Mouse (Mus musculus) lung, embryonic 16.5 days (tissue): ENCODE results near the gene Oaf. TPM values are rescaled to one million over a fixed set of nuclear protein-coding genes. Genes with fewer than 3 reads are reported as not detected.

ENCODE experiments used
- ATAC-seq: fragments of 200-750 bp; cut with Nextera tagmentation; 2 replicates; pipeline ENCODE4 v1.8.0; 2017; ENCODE audit warnings: low read depth, mild to moderate bottlenecking, moderate library complexity
- H3K27ac ChIP-seq: fragments of 300-500 bp; sonication (generic); 2 replicates; pipeline ENCODE4 v1.5.1; 2014; ENCODE audit warnings: mild to moderate bottlenecking, control low read depth, low read length
- H3K27me3 ChIP-seq: fragments of 300-500 bp; sonication (generic); 2 replicates; pipeline ENCODE4 v1.6.1; 2014; ENCODE audit warnings: low read depth, low read length, mixed read lengths; ENCODE audit not compliant: control insufficient read depth, insufficient read depth
- H3K36me3 ChIP-seq: fragments of 300-500 bp; sonication (generic); 2 replicates; pipeline ENCODE4 v1.6.1; 2014; ENCODE audit warnings: low read length; ENCODE audit not compliant: control insufficient read depth, insufficient read depth
- H3K4me1 ChIP-seq: fragments of 300-500 bp; sonication (generic); replicated peaks from 2 replicates; pipeline ENCODE4 v1.6.1; 2014; ENCODE audit warnings: low read length, mixed read lengths; ENCODE audit not compliant: control insufficient read depth, insufficient read depth
- H3K4me2 ChIP-seq: fragments of 300-500 bp; sonication (generic); 2 replicates; pipeline ENCODE4 v1.6.1; 2014; ENCODE audit warnings: low read depth, low read length, control low read depth
- H3K4me3 ChIP-seq: fragments of 300-500 bp; sonication (generic); 2 replicates; pipeline ENCODE4 v1.5.1; 2014; ENCODE audit warnings: mild to moderate bottlenecking, low read length, control low read depth
- H3K9ac ChIP-seq: fragments of 300-500 bp; sonication (generic); 2 replicates; pipeline ENCODE4 v1.6.1; 2014; ENCODE audit warnings: low read length, control low read depth
- H3K9me3 ChIP-seq: fragments of 300-500 bp; sonication (generic); 2 replicates; pipeline ENCODE4 v1.6.1; 2016; ENCODE audit warnings: low read length; ENCODE audit not compliant: control insufficient read depth
- WGBS: fragments of 180-500 bp; shearing (Covaris S2); extraction: QIAGEN DNeasy Blood & Tissue Kit; methylation state at CpG from one replicate; pipeline ENCODE4 v1.1.7; 2014; 5-methylcytosine and 5-hydroxymethylcytosine counted together
- polyA plus RNA-seq: library from polyadenylated mRNA; unstranded; fragments of >200 nt; fragmentation: Nextera tagmentation; extraction: Ambion mirVana; gene quantifications from 2 replicates; pipeline ENCODE4 v1.2.1, GENCODE M21; 2015

Oaf gene
- polyA plus RNA-seq, 1 experiment from 2014 or later: 38.0 TPM

DNA sequence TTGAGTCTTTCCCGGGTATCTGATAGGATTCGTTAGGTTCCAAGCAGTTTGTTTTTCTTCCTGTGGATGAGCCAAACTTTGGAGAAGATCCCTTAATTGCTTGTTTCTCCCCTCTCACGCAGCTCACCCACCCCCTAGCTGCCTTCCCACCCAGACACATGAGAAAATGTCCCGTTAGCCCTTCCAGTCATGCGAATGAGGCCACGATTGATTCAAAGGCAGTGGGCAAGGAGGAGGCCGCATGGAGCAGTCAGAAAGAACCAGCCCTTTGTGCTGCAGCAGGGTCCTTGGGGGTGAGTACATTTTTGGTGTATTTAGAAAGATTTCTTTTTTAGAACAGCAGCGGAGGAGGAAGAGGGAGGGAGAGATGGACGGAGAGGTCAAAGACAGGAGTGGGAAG, 25.5 kb upstream of the Oaf start:
- 63% methylated on average over 9 of the region's 9 CpGs for WGBS
- no peak overlapping the region for H3K4me3 ChIP-seq
- no peak for ATAC-seq
- H3K27ac ChIP-seq: no peak overlapping the region
- no peak overlapping the region for H3K9ac ChIP-seq
- H3K27me3 ChIP-seq: peaks cover 1% of the 10 kb centered on the region; the same call in 1 of the 2 replicates
- no peak overlapping the region for H3K4me2 ChIP-seq
- no peaks in the 10 kb centered on the region for H3K9me3 ChIP-seq
- H3K4me1 ChIP-seq: peaks cover 31% of the 10 kb centered on the region
- no peaks in the 10 kb centered on the region for H3K36me3 ChIP-seq

DNA sequence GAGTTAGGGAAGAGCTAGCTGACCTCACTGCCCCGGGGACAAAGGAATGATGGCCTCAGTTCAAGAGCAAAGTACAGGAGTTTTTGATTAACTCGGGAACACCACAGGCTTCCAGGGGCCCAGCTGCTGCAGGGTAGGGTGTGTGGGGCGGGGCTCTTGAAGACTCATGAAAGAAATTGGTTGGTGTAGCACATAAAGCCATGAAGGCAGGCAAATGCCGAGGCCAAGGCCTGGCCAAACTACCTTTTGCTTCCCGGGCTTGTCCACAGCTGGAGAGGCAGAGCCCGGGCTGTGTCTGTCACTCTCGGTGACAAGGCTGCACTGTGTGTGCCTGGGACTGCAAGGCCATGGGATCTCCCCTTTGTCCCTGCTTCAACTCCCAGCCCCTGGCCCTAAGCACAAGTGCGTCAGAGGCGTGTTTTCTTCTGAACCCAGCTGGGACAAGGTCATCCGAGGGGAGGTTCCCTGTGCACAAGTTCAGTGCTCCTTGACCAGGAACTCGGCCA, 24.3 kb upstream of the Oaf start:
- H3K27ac ChIP-seq: no peak overlapping the region; the same call in 1 of the 2 replicates
- no peaks in the 10 kb centered on the region for H3K27me3 ChIP-seq
- no peaks in the 10 kb centered on the region for H3K36me3 ChIP-seq
- H3K4me1 ChIP-seq: peaks cover 31% of the 10 kb centered on the region
- 20% methylated on average over 11 of the region's 11 CpGs for WGBS
- H3K4me2 ChIP-seq: no peak overlapping the region
- H3K4me3 ChIP-seq: no peak overlapping the region
- no peak for ATAC-seq
- no peaks in the 10 kb centered on the region for H3K9me3 ChIP-seq
- peak overlapping the region; percentile 41 for H3K9ac ChIP-seq

- H3K9me3 ChIP-seq: no peaks in the 10 kb centered on the region
- H3K4me1 ChIP-seq: peaks cover 31% of the 10 kb centered on the region
- 0 out of 2 replicates have a peak overlapping the region, but pooled peaks have one; percentile 21 for H3K9ac ChIP-seq
- WGBS: 42% methylated on average over 9 of the region's 9 CpGs
- no peak overlapping the region for H3K4me3 ChIP-seq
- peak; percentile 72 for ATAC-seq
- no peaks in the 10 kb centered on the region for H3K36me3 ChIP-seq
- no peak overlapping the region for H3K4me2 ChIP-seq
- H3K27me3 ChIP-seq: no peaks in the 10 kb centered on the region
- peak overlapping the region; percentile 93 for H3K27ac ChIP-seq
Observed at GRCm38 (mm10) chr9:43262811-43263550, 23.3 kb upstream of the Oaf start.

DNA sequence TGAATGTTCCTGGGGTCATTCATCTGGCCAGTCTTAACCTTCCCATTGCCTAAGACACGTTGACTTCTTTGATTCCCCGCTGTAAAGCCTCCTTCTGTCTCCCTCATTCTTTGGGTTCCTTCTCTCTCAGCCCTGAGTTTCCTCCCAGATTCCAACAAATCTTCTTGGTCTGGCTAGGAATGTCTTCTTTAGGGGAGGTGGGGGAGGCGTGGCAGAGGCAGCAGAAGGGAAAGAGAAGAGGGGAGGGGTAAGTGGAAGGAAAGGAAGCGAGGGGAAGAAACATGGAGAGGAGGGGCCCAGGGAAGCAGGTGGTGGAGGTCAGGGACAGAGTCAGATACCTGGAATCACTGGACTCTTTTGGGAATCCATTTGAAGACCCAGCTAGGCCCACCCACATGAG, 22.7 kb upstream of the Oaf start:
- H3K4me3 ChIP-seq: no peak overlapping the region
- H3K36me3 ChIP-seq: no peaks in the 10 kb centered on the region
- no peak overlapping the region for H3K9ac ChIP-seq
- H3K27ac ChIP-seq: peak overlapping the region; percentile 93
- H3K4me1 ChIP-seq: peaks cover 31% of the 10 kb centered on the region
- 43% methylated on average over 4 of the region's 4 CpGs for WGBS
- no peak overlapping the region for H3K4me2 ChIP-seq
- no peaks in the 10 kb centered on the region for H3K27me3 ChIP-seq
- H3K9me3 ChIP-seq: no peaks in the 10 kb centered on the region
- no peak; the same call in 1 of the 2 replicates for ATAC-seq

DNA sequence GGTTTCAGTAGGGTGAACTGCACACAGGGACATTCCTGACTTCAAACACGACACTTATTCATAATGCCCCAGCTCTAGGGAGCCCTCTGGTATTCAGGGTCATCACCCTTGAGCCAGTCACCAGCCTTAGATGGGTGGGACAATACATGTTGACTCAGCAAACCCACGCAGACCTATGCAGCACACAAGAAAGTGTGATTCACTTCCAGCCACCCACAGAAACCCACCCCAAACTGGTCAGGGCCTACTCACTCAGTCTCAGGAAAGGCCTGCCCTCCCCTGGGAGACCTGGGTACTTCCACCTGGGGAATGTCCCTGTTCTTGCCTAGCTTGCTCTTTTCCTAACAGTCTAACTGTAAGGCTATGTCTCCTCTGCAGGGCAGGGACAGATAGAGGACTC, 22.2 kb upstream of the Oaf start:
- Histone ChIP-seq H3K4me2 (no peak overlapping the region), H3K4me1 (peaks cover 31% of the 10 kb centered on the region), H3K9me3 (no peaks in the 10 kb centered on the region), H3K27ac (peak overlapping the region; percentile 93), H3K36me3 (no peaks in the 10 kb centered on the region), H3K4me3 (no peak overlapping the region), H3K27me3 (no peaks in the 10 kb centered on the region), H3K9ac (no peak overlapping the region)
- 27% methylated on average over 2 of the region's 2 CpGs for WGBS
- ATAC-seq: peak; percentile 26; the same call in 1 of the 2 replicates

GRCm38 (mm10) chr9:43261124-43261907, 21.6 kb upstream of the Oaf start:
- H3K4me2 ChIP-seq: no peak overlapping the region
- H3K27me3 ChIP-seq: no peaks in the 10 kb centered on the region
- peak; percentile 76 for ATAC-seq
- H3K9me3 ChIP-seq: no peaks in the 10 kb centered on the region
- peak overlapping the region; percentile 93 for H3K27ac ChIP-seq
- 48% methylated on average over 4 of the region's 4 CpGs for WGBS
- H3K9ac ChIP-seq: no peak overlapping the region
- H3K36me3 ChIP-seq: no peaks in the 10 kb centered on the region
- H3K4me3 ChIP-seq: no peak overlapping the region
- peaks cover 31% of the 10 kb centered on the region for H3K4me1 ChIP-seq

GRCm38 (mm10) chr9:43260661-43261060, 20.9 kb upstream of the Oaf start:
- ATAC-seq: no peak
- Histone ChIP-seq H3K27ac (no peak overlapping the region; the same call in 1 of the 2 replicates), H3K4me1 (peaks cover 31% of the 10 kb centered on the region), H3K9ac (no peak overlapping the region), H3K27me3 (no peaks in the 10 kb centered on the region), H3K36me3 (no peaks in the 10 kb centered on the region), H3K9me3 (no peaks in the 10 kb centered on the region), H3K4me3 (no peak overlapping the region), H3K4me2 (no peak overlapping the region)
- 66% methylated on average over 7 of the region's 7 CpGs for WGBS

DNA sequence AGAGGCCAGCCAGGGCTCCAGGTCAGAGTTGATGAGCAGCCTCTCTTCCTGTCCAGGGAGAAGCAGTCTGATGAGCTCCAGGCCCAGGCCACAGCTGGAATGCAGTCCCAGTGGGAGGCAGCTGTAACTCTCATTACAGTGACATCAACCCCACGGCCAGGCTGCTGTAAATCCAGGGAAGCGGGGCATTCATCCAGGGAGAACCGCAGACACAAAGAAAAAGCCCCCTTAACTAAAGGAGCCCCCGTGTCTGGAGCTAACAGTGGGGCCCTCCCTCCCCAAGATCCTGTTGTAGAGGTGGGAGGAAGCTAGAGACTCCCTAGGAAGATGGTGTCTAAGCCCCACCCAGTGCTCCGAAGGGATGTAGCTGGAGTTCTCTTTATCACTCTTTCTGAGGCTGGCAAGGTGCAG, 13.6 kb upstream of the Oaf start:
- Histone ChIP-seq H3K27me3 (no peaks in the 10 kb centered on the region), H3K4me2 (no peak overlapping the region), H3K36me3 (no peaks in the 10 kb centered on the region), H3K4me1 (peaks cover 3% of the 10 kb centered on the region), H3K9me3 (no peaks in the 10 kb centered on the region), H3K9ac (no peak overlapping the region), H3K27ac (peak overlapping the region; percentile 51), H3K4me3 (no peak overlapping the region)
- 30% methylated on average over 5 of the region's 5 CpGs for WGBS
- ATAC-seq: peak; percentile 90

DNA sequence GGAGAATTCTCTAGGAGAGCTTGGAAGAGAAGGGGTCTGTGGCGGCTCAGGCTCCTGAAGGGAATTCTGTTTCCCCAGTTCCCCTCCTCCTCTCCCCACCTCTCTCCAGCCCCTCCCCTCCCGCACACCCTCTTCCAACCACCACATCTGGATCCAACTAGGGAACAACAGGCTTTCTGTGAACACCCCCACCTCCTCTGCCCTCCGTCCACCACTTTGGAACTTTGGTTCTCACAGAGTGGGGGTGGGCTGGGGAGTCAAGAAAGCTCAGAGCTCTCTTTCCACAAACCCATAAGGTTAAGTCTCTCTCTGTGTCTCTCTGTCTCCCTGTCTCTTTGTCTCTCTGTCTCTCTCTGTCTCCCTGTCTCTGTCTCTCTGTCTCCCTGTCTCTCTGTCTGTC, 13.1 kb upstream of the Oaf start:
- peak overlapping the region; percentile 51 for H3K27ac ChIP-seq
- no peak overlapping the region for H3K4me2 ChIP-seq
- 58% methylated on average over 3 of the region's 3 CpGs for WGBS
- peak; percentile 39; the same call in 1 of the 2 replicates for ATAC-seq
- no peaks in the 10 kb centered on the region for H3K9me3 ChIP-seq
- no peaks in the 10 kb centered on the region for H3K27me3 ChIP-seq
- no peaks in the 10 kb centered on the region for H3K36me3 ChIP-seq
- H3K4me1 ChIP-seq: peaks cover 3% of the 10 kb centered on the region
- no peak overlapping the region for H3K9ac ChIP-seq
- H3K4me3 ChIP-seq: no peak overlapping the region
